Mouse (Mus musculus) intestine, embryonic 16.5 days (tissue): ENCODE results near the gene Tti1. TPM values are rescaled to one million over a fixed set of nuclear protein-coding genes. Genes with fewer than 3 reads are reported as not detected.
A peak's percentile ranks its signal among the peaks of the same experiment; 100 is the strongest.

ENCODE experiments used
- ATAC-seq: fragments of 200-750 bp; cut with Nextera tagmentation; 2 replicates; pipeline ENCODE4 v1.8.0; 2017; ENCODE audit warnings: moderate TSS enrichment, moderate library complexity
- H3K27ac ChIP-seq: fragments of 300-500 bp; sonication (generic); 2 replicates; pipeline ENCODE4 v1.5.1; 2014; ENCODE audit warnings: mild to moderate bottlenecking, low read length
- H3K27me3 ChIP-seq: fragments of 300-500 bp; sonication (generic); replicated peaks from 2 replicates; pipeline ENCODE4 v1.6.1; 2014; ENCODE audit warnings: low read length, control low read depth, mixed read lengths; ENCODE audit not compliant: control insufficient read depth, insufficient read depth
- H3K36me3 ChIP-seq: fragments of 300-500 bp; sonication (generic); 2 replicates; pipeline ENCODE4 v1.6.1; 2014; ENCODE audit warnings: low read length, control low read depth; ENCODE audit not compliant: control insufficient read depth, insufficient read depth
- H3K4me1 ChIP-seq: fragments of 300-500 bp; sonication (generic); 2 replicates; pipeline ENCODE4 v1.6.1; 2014; ENCODE audit warnings: low read length, control low read depth, mixed read lengths; ENCODE audit not compliant: control insufficient read depth, insufficient read depth
- H3K4me2 ChIP-seq: fragments of 300-500 bp; sonication (generic); 2 replicates; pipeline ENCODE4 v1.6.1; 2014; ENCODE audit warnings: low read depth, low read length, control low read depth
- H3K4me3 ChIP-seq: fragments of 300-500 bp; sonication (generic); 2 replicates; pipeline ENCODE4 v1.5.1; 2014; ENCODE audit warnings: mild to moderate bottlenecking, low read length
- H3K9ac ChIP-seq: fragments of 300-500 bp; sonication (generic); 2 replicates; pipeline ENCODE4 v1.6.1; 2014; ENCODE audit warnings: low read depth, low read length
- H3K9me3 ChIP-seq: fragments of 300-500 bp; sonication (generic); 2 replicates; pipeline ENCODE4 v1.6.1; 2016; ENCODE audit warnings: low read length, control low read depth; ENCODE audit not compliant: control insufficient read depth
- WGBS: fragments of 180-500 bp; shearing (Covaris S2); extraction: QIAGEN DNeasy Blood & Tissue Kit; methylation state at CpG from one replicate; pipeline ENCODE4 v1.1.7; 2014; 5-methylcytosine and 5-hydroxymethylcytosine counted together
- polyA plus RNA-seq: library from polyadenylated mRNA; unstranded; fragments of >200 nt; fragmentation: Nextera tagmentation; extraction: Ambion mirVana; gene quantifications from 2 replicates; pipeline ENCODE4 v1.2.1, GENCODE M21; 2015

Gene Tti1
- polyA plus RNA-seq, 1 experiment from 2014 or later: 20.2 TPM

DNA sequence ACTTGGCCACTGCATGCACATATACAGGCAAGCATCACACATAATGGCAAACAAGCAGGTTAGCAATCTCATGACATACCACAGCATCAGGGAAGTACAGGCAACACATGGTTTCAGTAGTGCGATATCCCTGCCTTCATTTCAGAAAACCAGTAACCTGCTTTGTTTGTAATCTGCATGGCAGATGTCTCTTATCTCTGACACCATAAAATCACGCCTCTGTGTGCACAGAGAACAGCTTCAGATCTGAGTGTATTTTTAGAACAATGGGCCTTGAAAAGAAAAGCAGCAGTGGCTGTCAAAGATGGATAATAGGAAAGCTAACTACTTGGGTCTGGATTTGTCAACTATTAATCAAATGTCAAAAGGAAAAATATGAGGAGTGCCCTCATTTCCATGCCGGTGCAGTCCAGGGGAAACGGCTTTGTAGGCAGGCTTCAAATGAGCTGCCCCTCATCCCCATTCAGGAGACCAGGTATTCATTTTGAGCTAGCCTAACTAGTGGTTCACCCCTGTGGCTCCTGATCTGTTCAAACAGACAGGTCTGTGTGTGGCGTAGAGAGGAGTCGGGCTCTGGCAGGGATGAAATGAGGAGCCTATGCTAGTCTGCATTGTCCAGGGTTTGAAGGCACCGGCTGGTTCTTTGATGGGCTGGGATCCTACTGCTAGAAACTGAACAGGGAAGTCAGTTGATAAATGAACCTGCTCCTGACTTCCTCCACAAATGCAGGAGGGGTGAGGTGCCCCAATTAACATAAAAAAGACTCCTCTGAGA lies 39.6 kb downstream of the Tti1 start:
- WGBS: 49% methylated on average over 7 of the region's 7 CpGs
- Histone ChIP-seq H3K9me3 (no peaks in the 10 kb centered on the region), H3K36me3 (peaks cover 8% of the 10 kb centered on the region; the same call in 1 of the 2 replicates), H3K4me1 (peaks cover 11% of the 10 kb centered on the region; the same call in 1 of the 2 replicates), H3K4me3 (no peak overlapping the region), H3K27ac (no peak overlapping the region), H3K27me3 (no peaks in the 10 kb centered on the region), H3K4me2 (no peak overlapping the region), H3K9ac (no peak overlapping the region)
- peak; percentile 75 for ATAC-seq

DNA sequence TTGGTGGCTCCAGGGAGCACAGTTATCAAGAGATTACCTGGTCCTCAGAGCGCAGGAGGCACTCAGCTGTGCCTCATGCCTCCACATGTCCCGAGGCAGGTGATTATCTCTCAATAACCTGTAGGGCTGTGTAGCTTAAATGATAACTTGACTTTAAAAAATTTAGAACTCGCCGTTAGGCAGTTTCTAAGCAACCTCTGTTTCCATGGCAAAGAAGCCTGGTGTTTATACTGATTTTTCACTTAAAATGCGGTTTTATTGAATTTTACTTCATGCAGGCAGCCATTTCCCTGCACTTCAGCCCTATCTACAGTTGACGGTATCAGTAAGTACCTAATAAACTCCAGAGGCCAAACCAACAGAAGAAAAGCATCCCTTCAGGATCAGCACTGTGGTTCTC lies 42.0 kb downstream of the Tti1 start:
- Histone ChIP-seq H3K4me1 (peaks cover 11% of the 10 kb centered on the region; the same call in 1 of the 2 replicates), H3K36me3 (0 out of 2 replicates have a peak, but pooled peaks cover 2% of the 10 kb centered on the region), H3K9me3 (no peaks in the 10 kb centered on the region), H3K9ac (no peak overlapping the region), H3K4me3 (no peak overlapping the region), H3K27ac (no peak overlapping the region), H3K4me2 (no peak overlapping the region), H3K27me3 (no peaks in the 10 kb centered on the region)
- 84% methylated on average over 6 of the region's 6 CpGs for WGBS
- no peak for ATAC-seq

DNA sequence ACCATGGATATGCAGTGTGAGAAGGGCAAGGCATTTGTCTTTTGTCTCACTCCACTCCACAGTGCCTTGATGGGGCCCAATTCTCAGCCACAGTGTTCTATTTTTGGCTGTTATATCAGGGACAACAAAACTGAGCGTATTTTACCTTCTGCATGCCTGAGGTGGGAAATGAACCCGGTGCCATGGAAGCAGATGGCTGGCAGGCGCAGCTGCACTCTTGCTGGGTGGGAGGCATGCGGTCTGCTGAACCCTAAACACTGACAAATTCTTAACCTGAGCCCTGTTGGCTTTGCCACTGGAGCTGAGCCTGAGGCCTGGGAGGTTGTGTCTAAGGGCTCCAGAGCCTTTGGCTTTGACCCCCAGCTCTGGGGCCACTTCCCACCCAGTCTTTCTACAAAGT lies 42.6 kb downstream of the Tti1 start:
- Histone ChIP-seq H3K9me3 (no peaks in the 10 kb centered on the region), H3K27ac (no peak overlapping the region), H3K36me3 (0 out of 2 replicates have a peak, but pooled peaks cover 2% of the 10 kb centered on the region), H3K9ac (no peak overlapping the region), H3K4me3 (no peak overlapping the region), H3K4me2 (no peak overlapping the region), H3K4me1 (peaks cover 11% of the 10 kb centered on the region; the same call in 1 of the 2 replicates), H3K27me3 (no peaks in the 10 kb centered on the region)
- 92% methylated on average over 4 of the region's 4 CpGs for WGBS
- no peak for ATAC-seq

DNA sequence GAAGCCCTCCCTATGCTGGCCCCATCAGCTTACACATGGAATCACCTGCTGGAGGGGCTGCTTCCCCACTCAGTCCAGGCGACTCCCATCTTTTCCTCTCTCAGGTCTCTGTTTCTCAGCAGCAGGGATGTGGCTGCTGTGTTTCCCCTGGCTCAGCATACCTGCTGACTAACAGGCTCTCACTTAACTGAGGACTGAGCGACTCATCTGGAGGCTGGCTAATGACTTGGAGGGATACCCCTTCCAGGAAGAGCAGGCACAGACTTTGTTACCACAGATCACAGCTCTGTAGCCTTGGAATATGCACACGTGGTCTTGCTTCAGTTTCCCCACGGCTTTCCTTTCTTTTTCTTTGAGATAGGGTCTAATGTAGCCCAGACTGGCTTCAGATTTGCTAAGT lies 45.0 kb downstream of the Tti1 start:
- Histone ChIP-seq H3K9me3 (no peaks in the 10 kb centered on the region), H3K36me3 (0 out of 2 replicates have a peak, but pooled peaks cover 2% of the 10 kb centered on the region), H3K27me3 (no peaks in the 10 kb centered on the region), H3K4me1 (no peaks in the 10 kb centered on the region), H3K9ac (no peak overlapping the region), H3K4me2 (no peak overlapping the region), H3K4me3 (no peak overlapping the region), H3K27ac (no peak overlapping the region)
- no peak for ATAC-seq
- 85% methylated on average over 4 of the region's 4 CpGs for WGBS

DNA sequence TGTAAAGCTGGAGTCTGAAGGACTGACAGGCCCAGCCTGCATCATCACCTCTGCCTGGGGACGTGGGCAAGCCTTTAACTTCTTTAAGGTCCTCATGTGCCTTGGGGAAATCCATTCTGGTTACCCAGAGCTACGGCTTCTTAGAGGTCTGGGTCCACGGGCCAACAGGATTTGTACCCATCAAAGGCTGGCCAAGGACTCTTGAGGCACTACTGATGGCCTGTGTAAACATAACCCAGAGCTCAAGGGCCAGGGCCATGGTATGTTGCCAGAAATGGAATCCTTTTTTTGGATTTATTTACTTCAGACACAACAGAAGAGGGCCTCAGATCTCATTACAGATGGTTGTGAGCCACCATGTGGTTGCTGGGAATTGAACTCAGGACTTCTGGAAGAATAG lies 45.5 kb downstream of the Tti1 start:
- 75% methylated on average over 3 of the region's 3 CpGs for WGBS
- Histone ChIP-seq H3K9me3 (no peaks in the 10 kb centered on the region), H3K27ac (no peak overlapping the region), H3K4me1 (no peaks in the 10 kb centered on the region), H3K4me3 (no peak overlapping the region), H3K27me3 (no peaks in the 10 kb centered on the region), H3K36me3 (0 out of 2 replicates have a peak, but pooled peaks cover 2% of the 10 kb centered on the region), H3K9ac (no peak overlapping the region), H3K4me2 (no peak overlapping the region)
- no peak for ATAC-seq

DNA sequence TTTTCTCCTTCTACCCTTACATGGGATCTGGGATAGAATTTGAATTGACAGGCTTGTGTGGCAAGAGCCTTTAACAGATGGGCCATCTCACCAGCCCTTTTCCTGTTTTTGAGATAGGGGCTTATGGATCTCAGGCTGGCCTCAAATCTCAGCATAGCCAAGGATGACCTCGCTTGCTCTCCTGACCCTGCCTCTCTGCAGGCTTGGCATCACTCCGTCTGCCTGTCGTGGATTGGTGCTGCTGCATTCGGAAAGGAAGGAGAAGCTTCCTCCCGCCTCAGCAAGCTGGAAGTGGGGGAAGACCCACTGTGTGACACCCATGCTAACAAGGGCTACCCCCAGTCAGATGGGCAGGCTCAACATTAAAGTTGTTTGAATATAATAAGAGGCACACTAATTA lies 49.0 kb downstream of the Tti1 start:
- ATAC-seq: no peak
- H3K9me3 ChIP-seq: no peaks in the 10 kb centered on the region
- 63% methylated on average over 5 of the region's 5 CpGs for WGBS

DNA sequence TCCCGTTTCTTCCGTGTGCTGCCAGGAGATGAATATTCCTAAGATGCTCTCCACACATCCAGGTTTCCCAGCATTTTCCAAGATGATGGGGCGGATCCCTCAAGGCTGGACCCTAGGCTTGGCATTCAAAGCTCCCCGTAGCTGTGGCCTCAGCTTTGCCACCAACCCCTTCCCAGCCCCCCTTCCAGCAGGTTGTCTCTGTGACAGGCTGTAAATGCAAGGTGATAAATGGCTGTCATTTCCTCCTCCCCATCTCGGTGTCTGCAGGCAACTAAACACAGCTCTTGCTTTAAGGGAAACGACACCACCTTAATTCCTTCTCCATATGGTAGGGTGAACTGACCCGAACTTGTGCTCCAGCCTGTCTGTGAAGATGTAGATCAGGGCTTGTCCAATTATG lies 52.6 kb downstream of the Tti1 start:
- no peak overlapping the region for H3K4me2 ChIP-seq
- H3K4me3 ChIP-seq: no peak overlapping the region
- H3K9me3 ChIP-seq: no peaks in the 10 kb centered on the region
- 4% methylated on average over 7 of the region's 7 CpGs for WGBS
- no peak overlapping the region for H3K9ac ChIP-seq
- no peaks in the 10 kb centered on the region for H3K36me3 ChIP-seq
- no peak for ATAC-seq
- H3K27me3 ChIP-seq: no peaks in the 10 kb centered on the region
- peaks cover 4% of the 10 kb centered on the region; the same call in 1 of the 2 replicates for H3K4me1 ChIP-seq
- no peak overlapping the region for H3K27ac ChIP-seq

More for the DNA sequence above, 49.0 kb downstream of the Tti1 start:
- H3K4me1 ChIP-seq: peaks cover 4% of the 10 kb centered on the region; the same call in 1 of the 2 replicates
- H3K36me3 ChIP-seq: 0 out of 2 replicates have a peak, but pooled peaks cover 2% of the 10 kb centered on the region
- no peaks in the 10 kb centered on the region for H3K27me3 ChIP-seq
- no peak overlapping the region for H3K27ac ChIP-seq
- H3K9ac ChIP-seq: no peak overlapping the region
- H3K4me2 ChIP-seq: no peak overlapping the region
- no peak overlapping the region for H3K4me3 ChIP-seq

DNA sequence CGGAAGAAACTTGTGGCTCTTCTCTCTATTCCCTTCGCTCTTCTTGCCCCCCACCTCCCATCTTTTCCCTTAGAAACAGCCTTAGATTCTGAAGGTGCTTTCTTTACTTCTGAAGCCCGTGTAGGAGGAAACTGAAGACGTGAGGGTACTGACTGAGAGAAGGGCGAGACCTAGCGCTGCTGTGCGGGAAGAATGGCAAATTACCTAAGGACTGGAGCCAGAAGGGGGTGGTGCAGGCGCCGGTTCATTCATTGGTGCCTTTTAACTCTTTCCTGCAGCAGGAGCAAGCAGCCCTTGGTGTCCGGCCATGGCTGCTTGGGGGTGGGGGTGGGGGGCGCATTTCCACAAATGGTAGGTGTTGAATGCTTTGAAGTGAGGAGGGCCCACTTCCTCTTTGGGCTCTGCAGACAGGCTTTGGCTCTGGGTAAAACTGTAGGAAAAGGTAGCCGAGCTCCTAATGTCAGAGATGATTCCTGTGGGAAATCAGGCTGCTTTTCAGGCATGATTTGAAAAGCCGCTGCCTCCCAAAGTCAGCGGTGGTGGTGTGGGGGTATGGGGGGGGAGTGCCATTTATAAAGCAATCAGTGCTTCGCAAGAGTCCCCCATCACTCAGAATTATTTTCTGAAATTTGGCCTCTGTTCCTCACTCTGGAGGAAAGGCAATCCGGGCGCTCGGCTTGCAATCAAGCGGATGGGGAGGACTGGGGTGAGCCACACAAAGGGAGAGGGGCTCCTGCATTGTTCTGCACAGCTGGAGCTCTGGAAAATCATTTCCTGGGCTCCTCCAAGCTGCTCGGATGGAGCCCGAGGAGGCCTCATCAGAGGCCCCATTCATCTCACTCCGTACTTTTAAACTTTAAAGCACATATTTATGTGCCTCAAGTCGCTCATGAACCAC lies 53.4 kb downstream of the Tti1 start:
- Histone ChIP-seq H3K27me3 (no peaks in the 10 kb centered on the region), H3K9ac (0 out of 2 replicates have a peak overlapping the region, but pooled peaks have one; percentile 18), H3K4me3 (no peak overlapping the region), H3K36me3 (no peaks in the 10 kb centered on the region), H3K4me1 (peaks cover 4% of the 10 kb centered on the region; the same call in 1 of the 2 replicates), H3K4me2 (no peak overlapping the region), H3K9me3 (no peaks in the 10 kb centered on the region), H3K27ac (no peak overlapping the region)
- WGBS: 5% methylated on average over 23 of the region's 23 CpGs
- ATAC-seq: no peak

DNA sequence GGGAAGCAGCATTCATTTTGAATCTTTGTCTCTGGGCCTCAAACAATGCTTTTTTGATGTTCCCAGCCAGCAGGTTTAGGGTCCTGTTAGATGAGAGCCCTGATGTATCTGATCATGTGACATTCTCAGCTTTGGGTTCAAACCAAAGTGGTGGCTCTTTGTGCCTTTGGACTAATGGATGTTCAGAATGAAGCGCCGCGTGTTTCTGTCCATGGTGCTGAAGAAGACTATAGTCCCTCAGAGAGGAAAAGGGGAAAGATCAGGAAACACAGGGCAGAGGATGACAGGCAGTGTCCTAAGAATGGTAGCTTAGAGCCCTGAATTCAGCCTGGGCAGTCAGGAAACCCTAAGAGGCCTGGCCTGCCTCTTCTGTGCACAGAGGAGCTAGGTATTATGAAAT lies 57.6 kb downstream of the Tti1 start:
- Histone ChIP-seq H3K36me3 (no peaks in the 10 kb centered on the region), H3K9me3 (no peaks in the 10 kb centered on the region), H3K9ac (no peak overlapping the region), H3K27me3 (no peaks in the 10 kb centered on the region), H3K4me2 (no peak overlapping the region), H3K27ac (no peak overlapping the region), H3K4me1 (peaks cover 2% of the 10 kb centered on the region; the same call in 1 of the 2 replicates), H3K4me3 (no peak overlapping the region)
- no peak for ATAC-seq
- WGBS: 2% methylated on average over 3 of the region's 3 CpGs
